Mouse (Mus musculus): ENCODE data around the gene Reg4. TPM values are rescaled to one million over a fixed set of nuclear protein-coding genes. Genes with fewer than 3 reads are reported as not detected.
A peak's percentile ranks its signal among the peaks of the same experiment; 100 is the strongest.

The Reg4 gene
- polyA plus RNA-seq, 1 experiment, result not detected

DNA sequence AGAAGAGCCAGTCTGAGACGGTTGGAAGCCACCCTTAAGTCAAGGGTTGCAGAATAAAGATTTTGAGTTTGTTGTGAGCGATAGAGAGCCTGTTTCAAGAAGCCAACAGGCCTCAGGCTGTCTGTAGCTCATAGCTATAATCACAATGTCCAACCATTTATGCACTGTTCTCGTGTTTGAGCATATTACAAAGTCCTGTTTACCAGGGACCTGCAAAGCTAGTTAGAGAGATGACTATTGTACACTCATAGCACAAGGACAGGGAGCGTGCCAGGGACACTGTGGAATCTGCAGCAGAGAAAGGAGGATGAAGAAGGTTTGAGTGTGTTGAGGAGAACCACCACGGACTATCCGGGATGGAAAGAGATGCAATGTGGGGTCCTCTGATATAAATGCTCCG is 3.0 kb downstream of the Reg4 start:
- Histone ChIP-seq H3K4me1 (ENCODE audit: control insufficient read depth, insufficient read depth, low read length) (no peaks in the 10 kb centered on the region), H3K27ac (ENCODE audit: insufficient read depth, low read length) (no peak overlapping the region), H3K27me3 (ENCODE audit: control insufficient read depth, insufficient read depth, low read length) (no peaks in the 10 kb centered on the region), H3K4me3 (replicated peaks; ENCODE audit: insufficient read depth, low read depth, low read length) (no peak overlapping the region)
- WGBS, result 90% methylated on average over 7 of the region's 7 CpGs
- TF ChIP-seq POLR2A (IDR thresholded peaks at IDR 0.05; ENCODE audit: borderline replicate concordance, insufficient read depth, low read length) (no peak), CTCF (IDR thresholded peaks at IDR 0.05; ENCODE audit: borderline replicate concordance, insufficient read depth, low read depth, low read length) (no peak)
- no peak for DNase-seq

DNA sequence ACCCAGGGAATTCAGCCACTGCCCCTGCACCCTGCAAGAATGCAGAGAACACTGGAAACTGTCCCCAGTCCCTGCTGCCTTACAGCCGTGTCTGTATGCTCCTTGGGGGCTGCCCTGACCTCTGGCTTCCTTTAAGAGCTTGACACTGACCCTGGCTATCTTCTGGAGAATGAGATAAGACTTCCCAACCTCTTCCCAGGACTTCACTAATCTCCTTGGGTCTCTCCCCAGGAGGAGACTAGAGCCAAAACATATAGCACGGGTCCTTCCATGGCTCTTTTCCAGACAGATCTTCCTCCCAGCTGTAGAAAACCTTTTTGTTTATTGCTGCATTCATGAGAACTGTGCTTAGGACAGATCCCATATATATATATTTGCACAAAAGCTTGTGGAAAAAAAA is 3.8 kb downstream of the Reg4 start:
- H3K27me3 ChIP-seq (ENCODE audit: control insufficient read depth, insufficient read depth, low read length), result no peaks in the 10 kb centered on the region
- 33% methylated on average over 2 of the region's 2 CpGs for WGBS
- no peak overlapping the region for H3K27ac ChIP-seq (ENCODE audit: insufficient read depth, low read length)
- H3K4me1 ChIP-seq (ENCODE audit: control insufficient read depth, insufficient read depth, low read length), result no peaks in the 10 kb centered on the region
- TF ChIP-seq CTCF (IDR thresholded peaks at IDR 0.05; ENCODE audit: borderline replicate concordance, insufficient read depth, low read depth, low read length) (no peak), POLR2A (IDR thresholded peaks at IDR 0.05; ENCODE audit: borderline replicate concordance, insufficient read depth, low read length) (no peak)
- no peak for DNase-seq
- H3K4me3 ChIP-seq (replicated peaks; ENCODE audit: insufficient read depth, low read depth, low read length), result no peak overlapping the region

DNA sequence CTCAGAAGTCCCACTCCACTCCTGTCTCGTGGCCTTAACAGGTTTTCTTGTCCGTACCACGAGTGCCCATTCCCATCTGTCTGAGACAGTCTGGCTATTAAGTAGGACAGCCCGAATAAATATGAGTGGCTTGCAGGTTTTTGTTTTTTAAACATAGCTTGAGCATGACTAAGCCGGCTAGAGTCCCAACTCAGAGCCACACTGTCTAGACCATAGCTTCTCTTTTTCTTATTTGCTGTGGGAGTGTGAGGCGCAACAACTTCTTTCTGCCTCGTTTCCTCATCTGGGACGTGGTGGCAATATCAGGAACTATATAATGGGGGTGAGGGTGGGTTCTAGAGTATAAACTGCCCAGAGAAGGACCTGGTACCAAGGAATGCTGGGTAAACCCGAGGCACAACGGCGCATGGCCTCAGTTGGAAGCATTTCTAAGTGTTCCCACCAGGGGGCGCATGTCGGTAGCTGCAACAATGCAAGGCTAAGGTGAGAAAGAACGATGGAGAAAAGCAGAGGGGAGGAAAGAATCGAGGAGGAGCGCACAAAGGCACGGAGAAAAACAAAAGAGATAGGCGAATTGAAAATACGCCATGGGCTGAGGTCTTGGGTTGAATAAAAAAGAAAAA is 5.1 kb downstream of the Reg4 start:
- H3K4me3 ChIP-seq (replicated peaks; ENCODE audit: insufficient read depth, low read depth, low read length), result no peak overlapping the region
- peak; percentile 47 to 68 for DNase-seq
- H3K4me1 ChIP-seq (ENCODE audit: control insufficient read depth, insufficient read depth, low read length), result no peaks in the 10 kb centered on the region
- H3K27ac ChIP-seq (ENCODE audit: insufficient read depth, low read length), result no peak overlapping the region
- 34% methylated on average over 19 of the region's 19 CpGs for WGBS
- H3K27me3 ChIP-seq (ENCODE audit: control insufficient read depth, insufficient read depth, low read length), result no peaks in the 10 kb centered on the region
- TF ChIP-seq POLR2A (IDR thresholded peaks at IDR 0.05; ENCODE audit: borderline replicate concordance, insufficient read depth, low read length) (no peak), CTCF (IDR thresholded peaks at IDR 0.05; ENCODE audit: borderline replicate concordance, insufficient read depth, low read depth, low read length) (peak; percentile 88)

DNA sequence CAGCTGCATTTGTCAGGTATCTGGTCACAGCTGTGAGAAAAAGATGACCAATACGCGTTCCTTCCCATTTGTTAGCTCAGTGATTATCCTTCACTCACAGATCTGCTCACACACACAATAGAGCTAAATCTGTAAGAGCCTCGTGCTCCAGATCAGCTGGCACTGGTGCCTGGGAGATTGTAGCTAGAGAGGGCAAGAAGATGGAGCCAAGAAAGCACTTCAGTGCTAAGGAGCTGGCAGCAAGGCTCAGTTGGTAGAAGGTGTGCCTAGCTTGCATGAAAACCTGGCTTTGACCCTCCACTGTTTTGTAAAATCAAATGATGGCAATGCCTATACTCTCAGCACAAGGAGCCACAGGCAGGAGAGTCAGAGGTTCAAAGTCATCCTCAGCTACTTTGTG is 5.8 kb downstream of the Reg4 start:
- Histone ChIP-seq H3K27me3 (ENCODE audit: control insufficient read depth, insufficient read depth, low read length) (no peaks in the 10 kb centered on the region), H3K4me1 (ENCODE audit: control insufficient read depth, insufficient read depth, low read length) (no peaks in the 10 kb centered on the region), H3K4me3 (replicated peaks; ENCODE audit: insufficient read depth, low read depth, low read length) (no peak overlapping the region), H3K27ac (ENCODE audit: insufficient read depth, low read length) (no peak overlapping the region)
- TF ChIP-seq POLR2A (IDR thresholded peaks at IDR 0.05; ENCODE audit: borderline replicate concordance, insufficient read depth, low read length) (no peak), CTCF (IDR thresholded peaks at IDR 0.05; ENCODE audit: borderline replicate concordance, insufficient read depth, low read depth, low read length) (no peak)
- WGBS, result 67% methylated on average over 3 of the region's 3 CpGs
- no peak for DNase-seq

DNA sequence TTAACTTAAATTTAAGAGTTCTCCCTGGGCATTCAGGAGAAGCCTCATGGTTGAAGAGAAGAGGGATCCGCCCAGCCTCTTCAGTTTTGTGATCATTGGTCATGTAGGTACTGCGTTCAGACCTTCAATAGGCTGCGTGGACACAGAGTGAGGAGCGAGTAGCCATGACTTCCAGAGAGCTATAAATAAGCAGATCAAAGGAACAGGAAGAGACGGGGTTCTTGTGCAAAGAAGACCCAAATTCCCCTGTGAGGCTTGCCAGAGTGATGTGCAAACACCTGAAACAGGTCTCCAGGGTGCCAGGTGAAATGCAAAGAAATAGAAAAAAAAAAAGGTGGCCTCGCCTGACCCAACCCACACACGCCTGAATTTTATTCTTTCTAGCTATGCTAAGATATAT is 8.0 kb downstream of the Reg4 start:
- Histone ChIP-seq H3K27me3 (ENCODE audit: control insufficient read depth, insufficient read depth, low read length) (no peaks in the 10 kb centered on the region), H3K4me1 (ENCODE audit: control insufficient read depth, insufficient read depth, low read length) (no peaks in the 10 kb centered on the region), H3K27ac (ENCODE audit: insufficient read depth, low read length) (no peak overlapping the region), H3K4me3 (replicated peaks; ENCODE audit: insufficient read depth, low read depth, low read length) (no peak overlapping the region)
- WGBS, result 86% methylated on average over 7 of the region's 7 CpGs
- no peak for DNase-seq
- TF ChIP-seq POLR2A (IDR thresholded peaks at IDR 0.05; ENCODE audit: borderline replicate concordance, insufficient read depth, low read length), result no peak
- no peak for TF ChIP-seq CTCF (IDR thresholded peaks at IDR 0.05; ENCODE audit: borderline replicate concordance, insufficient read depth, low read depth, low read length)

DNA sequence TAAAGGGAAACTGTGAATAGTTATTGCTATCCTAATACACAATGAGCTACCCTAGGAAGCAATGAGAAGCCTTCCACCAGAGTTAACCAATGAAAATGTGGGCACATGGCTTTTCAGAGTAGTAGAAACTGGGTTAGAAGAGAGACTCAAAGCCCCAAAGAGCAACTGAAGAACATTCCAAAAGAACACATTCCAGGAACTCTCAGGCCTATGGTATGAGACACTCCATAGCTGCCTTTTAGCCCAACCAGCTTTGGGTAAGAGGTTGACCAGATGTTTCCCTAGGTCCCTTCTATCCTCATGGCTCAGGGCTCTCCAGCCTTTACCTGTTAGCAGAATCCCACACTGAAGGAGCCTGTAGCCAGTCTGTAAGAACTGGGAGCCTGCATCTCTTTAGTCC is 11.5 kb downstream of the Reg4 start:
- Histone ChIP-seq H3K4me3 (replicated peaks; ENCODE audit: insufficient read depth, low read depth, low read length) (no peak overlapping the region), H3K27me3 (ENCODE audit: control insufficient read depth, insufficient read depth, low read length) (no peaks in the 10 kb centered on the region), H3K27ac (ENCODE audit: insufficient read depth, low read length) (no peak overlapping the region), H3K4me1 (ENCODE audit: control insufficient read depth, insufficient read depth, low read length) (no peaks in the 10 kb centered on the region)
- TF ChIP-seq POLR2A (IDR thresholded peaks at IDR 0.05; ENCODE audit: borderline replicate concordance, insufficient read depth, low read length), result no peak
- TF ChIP-seq CTCF (IDR thresholded peaks at IDR 0.05; ENCODE audit: borderline replicate concordance, insufficient read depth, low read depth, low read length), result no peak
- no peak for DNase-seq

DNA sequence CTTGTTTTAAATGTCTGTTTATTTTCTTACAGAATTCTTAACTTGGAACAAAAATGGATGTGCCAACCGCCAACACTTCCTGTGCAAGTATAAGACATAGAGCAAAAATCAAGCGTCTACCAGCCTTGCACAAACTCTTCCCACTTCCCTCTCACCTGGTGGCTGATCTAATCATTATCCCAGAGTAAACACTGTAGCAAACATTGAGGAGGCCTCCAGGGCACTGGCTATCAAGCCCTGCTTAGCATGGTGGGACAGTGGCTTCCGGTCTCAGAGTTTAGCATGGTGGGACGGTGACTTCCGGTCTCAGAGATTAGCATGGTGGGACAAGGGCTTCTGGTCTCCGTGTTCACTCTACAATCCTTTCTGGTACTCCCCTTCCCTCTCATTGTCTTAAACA is 14.3 kb downstream of the Reg4 start:
- Histone ChIP-seq H3K4me3 (replicated peaks; ENCODE audit: insufficient read depth, low read depth, low read length) (no peak overlapping the region), H3K4me1 (ENCODE audit: control insufficient read depth, insufficient read depth, low read length) (no peaks in the 10 kb centered on the region), H3K27ac (ENCODE audit: insufficient read depth, low read length) (no peak overlapping the region), H3K27me3 (ENCODE audit: control insufficient read depth, insufficient read depth, low read length) (no peaks in the 10 kb centered on the region)
- no peak for DNase-seq
- WGBS, result 92% methylated on average over 6 of the region's 6 CpGs
- TF ChIP-seq CTCF (IDR thresholded peaks at IDR 0.05; ENCODE audit: borderline replicate concordance, insufficient read depth, low read depth, low read length), result no peak
- TF ChIP-seq POLR2A (IDR thresholded peaks at IDR 0.05; ENCODE audit: borderline replicate concordance, insufficient read depth, low read length), result no peak

DNA sequence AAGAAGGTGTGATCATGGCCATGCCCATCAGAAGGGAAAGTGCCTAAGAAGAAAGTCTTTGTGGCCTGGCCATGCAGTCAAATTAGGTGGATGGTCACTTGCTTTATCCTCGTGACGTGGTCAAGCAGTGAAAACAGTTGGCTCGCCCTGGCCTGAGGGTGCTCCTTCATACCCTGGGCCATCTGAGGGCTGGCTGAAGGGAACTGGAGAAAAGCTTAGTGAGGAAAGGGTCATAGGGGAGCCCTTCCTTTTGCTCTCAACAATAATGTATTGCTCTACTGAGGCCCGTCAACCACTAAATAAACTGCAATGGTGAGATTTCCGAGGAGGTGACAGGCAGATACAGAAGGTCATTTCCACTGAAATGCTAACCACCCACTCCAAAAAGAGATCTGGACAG is 15.3 kb downstream of the Reg4 start:
- no peak for DNase-seq
- H3K4me1 ChIP-seq (ENCODE audit: control insufficient read depth, insufficient read depth, low read length), result no peaks in the 10 kb centered on the region
- no peaks in the 10 kb centered on the region for H3K27me3 ChIP-seq (ENCODE audit: control insufficient read depth, insufficient read depth, low read length)
- TF ChIP-seq POLR2A (IDR thresholded peaks at IDR 0.05; ENCODE audit: borderline replicate concordance, insufficient read depth, low read length), result no peak
- TF ChIP-seq CTCF (IDR thresholded peaks at IDR 0.05; ENCODE audit: borderline replicate concordance, insufficient read depth, low read depth, low read length), result no peak
- H3K27ac ChIP-seq (ENCODE audit: insufficient read depth, low read length), result no peak overlapping the region
- H3K4me3 ChIP-seq (replicated peaks; ENCODE audit: insufficient read depth, low read depth, low read length), result no peak overlapping the region
- 90% methylated on average over 5 of the region's 5 CpGs for WGBS
